ENCODE assay signal across 24 mouse cellular contexts in the genomic region with DNA sequence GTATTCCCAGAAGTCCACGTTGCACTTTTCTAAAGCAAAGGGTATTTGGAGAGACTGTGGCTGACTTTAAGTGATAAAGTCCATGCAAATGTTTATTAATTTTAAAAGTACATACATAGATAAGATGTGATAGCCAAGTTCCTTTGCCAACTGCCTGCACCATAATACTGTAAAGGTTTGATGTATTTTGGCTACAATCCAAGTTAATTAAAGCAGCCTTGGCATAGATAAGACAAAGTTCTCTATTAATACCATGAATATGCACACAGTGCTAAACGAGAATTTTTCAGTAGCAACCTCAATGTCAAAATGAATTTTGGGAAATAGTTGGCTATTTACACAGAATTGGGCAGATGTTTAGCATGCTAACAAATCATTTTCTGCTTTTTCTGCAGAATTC.
"Had no signal": no experiment of that assay in that cellular context is flagged by ENCODE, and none has a peak within 500 bp of the region (broad histone marks: within the 10 kb centered on the region; RNA-seq: fewer than 3 reads in every experiment).

No protein-coding gene starts in this region.

- H3K27ac ChIP-seq: heart, adult 2 months; heart, embryonic 13.5 days; heart, embryonic 15.5 days; hindbrain, embryonic 14.5 days; kidney, embryonic 15.5 days; kidney, postnatal 0 days; limb, embryonic 13.5 days; limb, embryonic 15.5 days; liver, embryonic 12.5 days had no signal

- ATAC-seq: hindbrain, embryonic 16.5 days; intestine, embryonic 16.5 days; liver, embryonic 12.5 days had no signal

- H3K36me3 ChIP-seq: heart, embryonic 13.5 days; heart, embryonic 15.5 days; kidney, embryonic 15.5 days; limb, embryonic 13.5 days; limb, embryonic 15.5 days; liver, embryonic 12.5 days had no signal

- H3K4me1 ChIP-seq: heart, embryonic 13.5 days; heart, embryonic 15.5 days; kidney, embryonic 15.5 days; limb, embryonic 13.5 days; limb, embryonic 15.5 days; liver, embryonic 12.5 days had no signal

- H3K4me2 ChIP-seq: heart, embryonic 11.5 days; heart, embryonic 13.5 days; heart, embryonic 15.5 days; hindbrain, embryonic 14.5 days; kidney, embryonic 15.5 days; limb, embryonic 13.5 days; limb, embryonic 15.5 days; liver, embryonic 12.5 days had no signal

- DNase-seq: gastrocnemius, postnatal 14 days; gastrocnemius, postnatal 36 days; heart, adult 2 months; heart, postnatal 14 days; heart, postnatal 36 days; kidney, adult 11 months; kidney, adult 2 months; kidney, adult 9 months; kidney, postnatal 14 days; kidney, postnatal 36 days; layer of hippocampus, adult 9-11 months; layer of hippocampus, postnatal 36 days; left cerebral cortex, postnatal 4 days had no signal

- H3K9ac ChIP-seq: heart, embryonic 13.5 days; heart, embryonic 15.5 days; hindbrain, embryonic 14.5 days; kidney, embryonic 15.5 days; limb, embryonic 13.5 days; limb, embryonic 15.5 days; liver, embryonic 12.5 days had no signal

- H3K27me3 ChIP-seq: heart, embryonic 13.5 days; heart, embryonic 15.5 days; kidney, embryonic 15.5 days; limb, embryonic 13.5 days; limb, embryonic 15.5 days; liver, embryonic 12.5 days had no signal

- H3K4me3 ChIP-seq: heart, adult 2 months; heart, embryonic 13.5 days; heart, embryonic 15.5 days; kidney, embryonic 15.5 days; limb, embryonic 13.5 days; limb, embryonic 15.5 days; liver, embryonic 12.5 days had no signal

- H3K9me3 ChIP-seq: heart, embryonic 13.5 days; heart, embryonic 15.5 days; kidney, embryonic 15.5 days; limb, embryonic 13.5 days; limb, embryonic 15.5 days; liver, embryonic 12.5 days had no signal
